Mouse (Mus musculus) adrenal gland, postnatal 4 days (tissue): ENCODE data around the gene Ntn1. TPM values are rescaled to one million over a fixed set of nuclear protein-coding genes. Genes with fewer than 3 reads are reported as not detected.

Experiments
- DNase-seq, 2 experiments: peaks; one replicate each; pipeline ENCODE4 v3.0.0; 2021 to 2022; ENCODE audit warnings: low spot score in 2 of 2, mixed read lengths in 2 of 2
- total RNA-seq, 2 experiments: library from RNA; stranded (reverse); gene quantifications; 2 replicates each; pipeline ENCODE4 v1.2.3; 2021

The Ntn1 gene
- total RNA-seq, 2 experiments from 2014 or later, result 16.8 to 23.4 TPM

- DNase-seq, result no peak
These were observed 184.6 kb downstream of the Ntn1 start for GRCm38 (mm10) chr11:68216041-68216440.

DNA sequence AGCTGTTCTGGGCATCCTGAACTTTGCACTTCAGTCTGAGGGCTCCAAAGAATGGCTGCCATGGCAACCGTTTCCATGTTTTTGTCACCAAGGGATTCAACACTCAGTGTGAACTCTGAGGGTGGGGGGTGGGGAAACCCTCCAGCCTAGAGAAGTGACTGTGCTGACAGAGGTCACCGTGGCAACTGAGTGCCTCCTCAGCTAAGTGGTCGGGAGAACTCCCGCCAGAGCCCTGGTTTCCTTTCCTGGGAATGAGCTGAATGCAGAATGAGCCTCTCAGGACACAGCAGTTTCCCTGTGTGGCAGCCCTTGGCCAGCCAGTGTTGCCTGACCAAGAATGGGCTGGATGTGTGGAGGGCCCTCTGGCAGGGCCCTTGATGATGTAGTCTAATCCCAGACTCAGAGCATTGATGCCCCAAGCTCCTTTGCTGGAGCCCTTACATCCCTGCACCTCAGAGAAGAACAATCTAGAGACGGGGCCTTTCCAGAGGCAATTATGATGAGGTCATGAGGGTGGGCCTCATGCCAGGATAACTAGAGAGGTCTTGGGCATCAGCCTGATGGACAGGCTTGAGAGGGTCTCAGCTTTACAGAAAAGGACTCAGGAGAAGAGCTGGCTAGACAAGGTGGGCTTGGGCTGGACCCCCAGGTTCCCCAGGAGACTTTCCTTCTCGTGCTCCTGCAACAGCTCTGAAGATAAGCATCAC is 185.3 kb downstream of the Ntn1 start:
- DNase-seq, result no peak

GRCm38 (mm10) chr11:68214496-68215205 is 186.0 kb downstream of the Ntn1 start:
- no peak for DNase-seq

- DNase-seq, result no peak
These were observed 186.7 kb downstream of the Ntn1 start for GRCm38 (mm10) chr11:68213896-68214295.

DNA sequence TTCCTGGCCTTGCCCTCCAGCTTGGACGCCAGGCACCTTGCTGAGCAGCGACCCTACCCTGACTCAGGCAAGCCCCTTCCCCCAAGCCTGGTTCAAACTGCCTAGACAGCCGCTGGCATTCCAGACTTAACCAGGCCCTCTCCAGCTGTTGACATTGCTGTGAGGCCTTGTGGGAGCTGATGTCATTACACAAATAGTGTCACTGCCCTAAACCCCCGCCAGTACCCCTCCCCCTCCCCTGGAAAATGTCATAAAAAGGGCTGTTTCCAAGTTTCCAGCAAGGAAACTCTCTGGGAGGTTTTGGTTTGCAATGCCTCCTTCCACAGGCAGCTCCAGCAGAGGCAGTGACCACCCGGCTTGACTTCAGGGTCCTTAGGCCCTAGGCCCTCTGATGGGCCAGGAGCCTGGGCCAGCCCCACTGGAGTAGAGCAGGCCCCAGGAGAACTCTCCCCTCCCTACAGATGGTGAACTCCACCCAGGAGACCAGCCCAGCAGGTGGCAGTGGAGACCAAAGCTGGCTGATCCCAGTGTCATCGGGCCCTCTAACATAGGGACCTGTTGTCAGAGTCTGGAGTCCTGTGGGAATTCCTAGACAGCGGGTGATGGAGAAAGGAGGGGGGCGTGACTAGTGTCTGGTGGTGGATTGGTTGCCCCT is 188.6 kb downstream of the Ntn1 start:
- DNase-seq, result peak in 1 of 2 experiments; percentile 28

- DNase-seq, result no peak
These were observed 189.9 kb downstream of the Ntn1 start for GRCm38 (mm10) chr11:68210714-68211113.

DNA sequence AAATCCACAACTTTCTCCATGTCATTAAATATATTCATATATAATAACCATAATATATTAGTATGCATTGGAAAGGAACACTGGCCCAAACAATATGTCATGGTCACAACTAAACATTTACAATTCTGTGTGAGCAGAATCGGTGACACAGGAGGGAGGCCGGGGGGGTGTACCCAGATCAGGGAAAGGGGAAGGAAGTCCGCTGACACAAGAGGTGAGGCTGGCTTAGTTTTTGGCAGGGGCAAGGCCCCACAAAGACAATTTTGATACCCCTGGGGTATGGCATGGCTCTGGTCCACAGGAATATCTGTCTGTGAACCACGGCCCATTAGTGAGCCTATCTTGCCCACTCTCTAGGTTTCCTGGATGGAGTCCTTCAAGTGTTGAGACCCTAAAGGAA is 191.1 kb downstream of the Ntn1 start:
- no peak for DNase-seq

- DNase-seq, result no peak
These were observed 192.0 kb downstream of the Ntn1 start for GRCm38 (mm10) chr11:68208582-68208981.

DNA sequence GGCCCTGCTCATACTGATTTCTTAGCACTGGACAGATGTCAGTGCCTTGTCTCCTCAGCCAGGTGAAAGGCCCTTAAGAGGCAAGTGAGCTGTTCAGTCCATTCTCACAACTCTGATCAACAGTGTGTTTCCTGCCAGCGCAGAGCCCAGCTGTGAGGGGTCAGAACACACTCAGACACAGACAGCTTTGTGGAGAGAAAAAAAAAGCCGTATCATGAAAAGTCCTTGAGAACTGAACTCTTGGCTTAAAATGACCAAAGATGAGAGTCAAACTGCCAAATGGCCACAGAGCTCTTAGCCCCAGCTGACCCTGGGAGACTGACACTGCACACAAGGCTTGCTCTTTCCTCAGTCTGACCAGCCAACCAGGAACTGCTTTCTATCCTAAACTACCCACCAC is 192.6 kb downstream of the Ntn1 start:
- DNase-seq, result no peak

GRCm38 (mm10) chr11:68205572-68206229 is 194.9 kb downstream of the Ntn1 start:
- no peak for DNase-seq

DNA sequence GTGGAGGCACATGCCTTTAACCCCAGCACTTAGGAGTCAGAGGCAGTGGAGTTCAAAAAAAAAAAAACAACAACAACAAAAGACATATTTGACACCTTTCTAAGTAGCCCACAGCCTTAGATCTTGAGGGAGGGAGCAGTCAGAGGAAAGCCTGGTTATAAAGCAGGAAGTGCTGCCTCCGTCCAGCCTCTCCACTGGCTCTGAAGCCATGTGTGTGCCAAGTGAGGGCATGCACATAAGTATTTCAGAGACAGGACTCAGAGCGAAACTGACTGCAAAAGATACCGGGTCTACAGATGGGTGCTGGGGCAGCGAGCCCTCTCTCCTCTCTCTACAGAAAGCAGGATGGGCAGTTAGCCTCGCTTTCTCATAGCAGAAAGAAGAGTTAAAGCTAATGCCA is 196.2 kb downstream of the Ntn1 start:
- DNase-seq, result no peak

DNA sequence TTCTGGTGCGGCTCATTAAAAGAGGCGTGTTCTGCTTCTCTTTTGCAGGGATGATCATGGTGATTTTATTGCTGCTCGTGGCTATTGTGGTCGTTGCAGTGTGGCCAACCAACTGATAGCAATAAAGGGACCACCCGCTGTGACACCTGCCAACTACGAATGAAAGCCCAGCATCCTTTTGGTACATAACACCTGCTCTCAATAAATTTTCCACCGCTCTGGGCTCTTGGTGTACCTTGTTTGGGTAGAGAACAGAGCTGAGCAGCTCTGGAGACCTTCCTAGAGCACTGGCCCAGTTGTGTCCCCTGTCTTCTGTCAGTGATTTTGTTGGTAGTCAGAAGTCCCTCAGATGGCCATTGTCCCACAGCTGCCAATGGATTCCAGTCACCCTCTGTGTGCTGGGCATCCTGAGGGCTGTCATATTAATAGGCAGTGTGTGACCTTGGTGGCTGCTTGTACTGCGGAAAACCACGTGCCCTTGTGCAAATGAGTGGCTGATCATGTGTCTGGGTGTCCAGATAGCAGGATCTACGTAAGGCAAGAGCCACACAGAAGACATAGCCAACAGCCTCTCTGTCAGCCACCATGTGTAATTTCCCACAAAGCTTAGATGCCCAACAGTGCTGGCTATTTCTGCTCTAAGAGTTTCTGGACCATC is 196.8 kb downstream of the Ntn1 start:
- DNase-seq, result no peak

DNA sequence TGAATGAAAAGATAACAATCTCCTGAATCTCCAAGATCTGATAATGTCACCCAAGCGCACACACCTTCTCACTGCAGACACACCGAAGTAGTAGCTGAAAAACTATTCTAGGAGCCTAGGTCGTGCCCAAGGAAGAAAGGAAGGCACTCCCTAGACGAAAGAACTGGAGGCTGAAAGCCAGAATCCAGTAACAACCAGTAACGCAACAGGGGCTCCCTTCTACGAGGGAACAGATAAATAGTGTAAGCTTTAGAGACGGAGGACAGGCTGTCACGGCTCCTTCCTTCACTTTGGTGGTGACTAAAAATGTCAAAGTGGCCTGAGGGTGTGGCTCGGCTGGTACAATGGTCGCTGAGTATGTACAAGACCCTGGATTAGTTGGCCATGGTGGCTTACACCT is 198.1 kb downstream of the Ntn1 start:
- no peak for DNase-seq

GRCm38 (mm10) chr11:68201811-68202459 is 198.7 kb downstream of the Ntn1 start:
- no peak for DNase-seq

DNA sequence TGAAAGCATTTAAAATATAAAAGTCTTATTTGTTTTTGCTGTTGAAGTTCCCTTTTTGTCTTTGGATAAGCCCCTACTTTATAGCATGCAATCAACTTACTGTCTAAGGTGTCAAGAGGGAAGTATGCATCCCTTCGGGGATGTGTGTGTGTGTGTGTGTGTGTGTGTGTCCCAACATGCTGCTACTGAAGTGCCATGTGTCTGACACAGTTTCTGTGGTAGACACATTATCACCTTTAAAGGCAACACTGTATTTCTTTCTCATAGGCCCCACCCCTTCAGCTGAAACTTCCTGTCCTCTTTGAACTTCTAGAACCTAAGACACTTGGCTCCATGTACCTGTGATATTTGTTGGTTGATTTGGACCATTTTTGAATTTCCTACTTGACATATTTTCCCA is 199.6 kb downstream of the Ntn1 start:
- no peak for DNase-seq

- no peak for DNase-seq
These were observed 200.1 kb downstream of the Ntn1 start for GRCm38 (mm10) chr11:68200500-68200899.

GRCm38 (mm10) chr11:68199801-68200423 is 200.7 kb downstream of the Ntn1 start:
- DNase-seq, result no peak

- DNase-seq, result no peak
These were observed 201.5 kb downstream of the Ntn1 start for GRCm38 (mm10) chr11:68199103-68199502.

DNA sequence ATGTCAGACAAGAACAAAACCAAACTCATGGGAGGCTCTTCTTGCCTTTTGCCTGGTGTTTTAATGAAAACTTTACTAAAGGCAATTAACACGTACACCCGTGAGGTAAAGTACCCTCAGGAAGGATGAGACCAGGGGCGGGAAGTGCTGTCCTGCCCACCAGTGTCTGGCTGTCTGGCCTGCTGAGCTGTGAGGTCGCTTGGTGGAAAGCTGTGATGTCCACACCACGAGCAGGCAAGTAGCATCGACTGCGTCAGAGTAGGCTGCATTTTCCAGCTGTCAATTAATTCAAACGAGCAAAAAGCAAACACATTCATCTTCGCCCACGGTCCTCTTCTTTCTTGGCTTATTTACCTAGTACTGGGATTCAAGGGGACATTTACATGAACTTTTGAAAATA is 201.9 kb downstream of the Ntn1 start:
- no peak for DNase-seq

DNA sequence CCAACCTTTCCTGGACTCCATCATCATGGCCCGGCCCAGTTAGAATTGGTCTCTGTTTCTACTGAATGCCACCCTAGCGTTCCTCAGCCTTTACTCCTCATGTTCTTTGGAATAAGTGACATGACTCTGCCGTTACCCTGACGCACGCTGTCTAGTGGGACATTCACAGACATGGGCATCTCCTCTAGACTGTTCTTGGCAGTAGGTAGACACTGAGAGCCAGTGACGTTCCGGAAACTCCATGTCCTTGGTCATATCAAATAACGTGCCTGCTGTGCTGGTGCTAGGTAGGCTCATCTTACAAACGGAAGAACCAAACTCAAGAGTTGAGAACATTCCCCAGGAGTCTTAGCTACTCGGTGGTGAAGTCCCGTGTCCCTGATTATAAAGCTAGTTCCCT is 203.2 kb downstream of the Ntn1 start:
- DNase-seq, result no peak
